Mouse (Mus musculus): ENCODE results near the gene Adgrl3. TPM values are rescaled to one million over a fixed set of nuclear protein-coding genes. Genes with fewer than 3 reads are reported as not detected.

The Adgrl3 gene
- polyA plus RNA-seq (2012; rRNA removed), result 2.1 and 3.6 TPM in 2 replicates

- Histone ChIP-seq H3K36me3 (ENCODE audit: control insufficient read depth, insufficient read depth, low read length) (no peaks in the 10 kb centered on the region), H3K27me3 (ENCODE audit: control insufficient read depth, insufficient read depth, low read length) (peaks cover 33% of the 10 kb centered on the region), H3K4me1 (ENCODE audit: control insufficient read depth, insufficient read depth, insufficient read length, low read length) (peaks cover 7% of the 10 kb centered on the region; the same call in 1 of the 2 replicates), H3K27ac (ENCODE audit: insufficient read depth, low read depth, low read length) (peak within 1 kb of the TSS; percentile 5; the same call in 1 of the 2 replicates), H3K4me3 (ENCODE audit: low read depth, low read length) (peak within 1 kb of the TSS; percentile 68)
- TF ChIP-seq CTCF (IDR thresholded peaks at IDR 0.05; ENCODE audit: extremely low read depth, insufficient read length, insufficient replicate concordance, low read depth, low read length) (no peak), POLR2A (IDR thresholded peaks at IDR 0.05; ENCODE audit: low read depth, low read length) (no peak)
- WGBS, result 1% methylated on average over 70 of the region's 70 CpGs
Measured at GRCm38 (mm10) chr5:81019590-81020254, at the start of gene Adgrl3. TSS of gene Adgrl3 (plus strand) at chr5:81020138.

GRCm38 (mm10) chr5:81019166-81019565 is 772 bp upstream of the Adgrl3 start:
- peaks cover 7% of the 10 kb centered on the region; the same call in 1 of the 2 replicates for H3K4me1 ChIP-seq (ENCODE audit: control insufficient read depth, insufficient read depth, insufficient read length, low read length)
- H3K4me3 ChIP-seq (ENCODE audit: low read depth, low read length), result peak overlapping the region; percentile 68
- H3K27ac ChIP-seq (ENCODE audit: insufficient read depth, low read depth, low read length), result no peak overlapping the region
- WGBS, result 9% methylated on average over 3 of the region's 3 CpGs
- TF ChIP-seq CTCF (IDR thresholded peaks at IDR 0.05; ENCODE audit: extremely low read depth, insufficient read length, insufficient replicate concordance, low read depth, low read length) (no peak), POLR2A (IDR thresholded peaks at IDR 0.05; ENCODE audit: low read depth, low read length) (no peak)
- peaks cover 33% of the 10 kb centered on the region for H3K27me3 ChIP-seq (ENCODE audit: control insufficient read depth, insufficient read depth, low read length)
- H3K36me3 ChIP-seq (ENCODE audit: control insufficient read depth, insufficient read depth, low read length), result no peaks in the 10 kb centered on the region

- WGBS, result 2% methylated on average over 65 of the region's 67 CpGs
- Histone ChIP-seq H3K4me1 (ENCODE audit: control insufficient read depth, insufficient read depth, insufficient read length, low read length) (peaks cover 7% of the 10 kb centered on the region; the same call in 1 of the 2 replicates), H3K4me3 (ENCODE audit: low read depth, low read length) (peak overlapping the region; percentile 68), H3K27me3 (ENCODE audit: control insufficient read depth, insufficient read depth, low read length) (peaks cover 33% of the 10 kb centered on the region), H3K36me3 (ENCODE audit: control insufficient read depth, insufficient read depth, low read length) (no peaks in the 10 kb centered on the region), H3K27ac (ENCODE audit: insufficient read depth, low read depth, low read length) (peak overlapping the region; percentile 5; the same call in 1 of the 2 replicates)
- TF ChIP-seq POLR2A (IDR thresholded peaks at IDR 0.05; ENCODE audit: low read depth, low read length), result no peak
- no peak for TF ChIP-seq CTCF (IDR thresholded peaks at IDR 0.05; ENCODE audit: extremely low read depth, insufficient read length, insufficient replicate concordance, low read depth, low read length)
Measured at GRCm38 (mm10) chr5:81020281-81021005, 505 bp downstream of the Adgrl3 start.

- TF ChIP-seq CTCF (IDR thresholded peaks at IDR 0.05; ENCODE audit: extremely low read depth, insufficient read length, insufficient replicate concordance, low read depth, low read length) (no peak), POLR2A (IDR thresholded peaks at IDR 0.05; ENCODE audit: low read depth, low read length) (no peak)
- peaks cover 7% of the 10 kb centered on the region; the same call in 1 of the 2 replicates for H3K4me1 ChIP-seq (ENCODE audit: control insufficient read depth, insufficient read depth, insufficient read length, low read length)
- WGBS, result 2% methylated on average over 6 of the region's 6 CpGs
Measured at GRCm38 (mm10) chr5:81021006-81021320, 1.0 kb downstream of the Adgrl3 start.

GRCm38 (mm10) chr5:81021331-81021863 is 1.5 kb downstream of the Adgrl3 start:
- Histone ChIP-seq H3K36me3 (ENCODE audit: control insufficient read depth, insufficient read depth, low read length) (no peaks in the 10 kb centered on the region), H3K4me3 (ENCODE audit: low read depth, low read length) (peak overlapping the region; percentile 68)
- WGBS, result 3% methylated on average over 39 of the region's 39 CpGs

More at GRCm38 (mm10) chr5:81021006-81021320, 1.0 kb downstream of the Adgrl3 start:
- peaks cover 33% of the 10 kb centered on the region for H3K27me3 ChIP-seq (ENCODE audit: control insufficient read depth, insufficient read depth, low read length)
- H3K4me3 ChIP-seq (ENCODE audit: low read depth, low read length), result peak overlapping the region; percentile 68
- peak overlapping the region; percentile 5; the same call in 1 of the 2 replicates for H3K27ac ChIP-seq (ENCODE audit: insufficient read depth, low read depth, low read length)
- H3K36me3 ChIP-seq (ENCODE audit: control insufficient read depth, insufficient read depth, low read length), result no peaks in the 10 kb centered on the region

GRCm38 (mm10) chr5:81021864-81022305 is 1.9 kb downstream of the Adgrl3 start:
- 3% methylated on average over 21 of the region's 21 CpGs for WGBS
- TF ChIP-seq POLR2A (IDR thresholded peaks at IDR 0.05; ENCODE audit: low read depth, low read length), result no peak
- no peak for TF ChIP-seq CTCF (IDR thresholded peaks at IDR 0.05; ENCODE audit: extremely low read depth, insufficient read length, insufficient replicate concordance, low read depth, low read length)
- Histone ChIP-seq H3K27ac (ENCODE audit: insufficient read depth, low read depth, low read length) (peak overlapping the region; percentile 3; the same call in 1 of the 2 replicates), H3K4me1 (ENCODE audit: control insufficient read depth, insufficient read depth, insufficient read length, low read length) (peaks cover 7% of the 10 kb centered on the region; the same call in 1 of the 2 replicates), H3K4me3 (ENCODE audit: low read depth, low read length) (peak overlapping the region; percentile 68), H3K27me3 (ENCODE audit: control insufficient read depth, insufficient read depth, low read length) (peaks cover 33% of the 10 kb centered on the region), H3K36me3 (ENCODE audit: control insufficient read depth, insufficient read depth, low read length) (no peaks in the 10 kb centered on the region)

More at GRCm38 (mm10) chr5:81021331-81021863, 1.5 kb downstream of the Adgrl3 start:
- TF ChIP-seq CTCF (IDR thresholded peaks at IDR 0.05; ENCODE audit: extremely low read depth, insufficient read length, insufficient replicate concordance, low read depth, low read length) (no peak), POLR2A (IDR thresholded peaks at IDR 0.05; ENCODE audit: low read depth, low read length) (no peak)
- peaks cover 33% of the 10 kb centered on the region for H3K27me3 ChIP-seq (ENCODE audit: control insufficient read depth, insufficient read depth, low read length)
- no peak overlapping the region; the same call in 1 of the 2 replicates for H3K27ac ChIP-seq (ENCODE audit: insufficient read depth, low read depth, low read length)
- H3K4me1 ChIP-seq (ENCODE audit: control insufficient read depth, insufficient read depth, insufficient read length, low read length), result peaks cover 7% of the 10 kb centered on the region; the same call in 1 of the 2 replicates

Data from small intestine, adult 2 months (tissue).